Mouse (Mus musculus) telencephalon, adult 2 months (tissue): Measurements from ENCODE around the gene Nckap1.
"Not testable (repeated sequence)": the region's sequence is repeated elsewhere in the genome, so short reads cannot be mapped to it uniquely, and the experiment has no call there.

Experiments used
- DNase-seq: peaks from one replicate; pipeline ENCODE4 v3.0.0-alpha.2; 2011; ENCODE audit warnings: low read depth, low spot score

Gene Nckap1

DNA sequence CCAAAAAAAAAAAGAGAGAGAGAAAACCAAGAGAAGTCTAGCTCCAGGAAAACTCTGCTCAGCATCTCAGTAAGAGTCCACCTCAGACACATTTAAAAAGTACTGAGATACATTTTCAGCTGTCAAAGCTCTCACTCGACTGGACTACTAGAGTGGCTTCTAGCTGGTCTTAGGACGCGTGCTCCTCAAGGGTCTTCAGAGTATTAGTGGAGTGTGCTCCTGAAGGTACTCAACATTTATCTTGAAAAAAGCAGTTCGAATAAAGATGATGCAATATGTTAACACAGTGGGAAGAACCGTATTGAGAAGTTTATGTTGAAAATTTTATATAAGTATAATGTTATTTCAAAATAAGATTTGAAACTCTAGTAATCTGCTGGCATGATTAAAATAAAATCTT lies 20.4 kb downstream of the Nckap1 start:
- DNase-seq, result no peak

DNA sequence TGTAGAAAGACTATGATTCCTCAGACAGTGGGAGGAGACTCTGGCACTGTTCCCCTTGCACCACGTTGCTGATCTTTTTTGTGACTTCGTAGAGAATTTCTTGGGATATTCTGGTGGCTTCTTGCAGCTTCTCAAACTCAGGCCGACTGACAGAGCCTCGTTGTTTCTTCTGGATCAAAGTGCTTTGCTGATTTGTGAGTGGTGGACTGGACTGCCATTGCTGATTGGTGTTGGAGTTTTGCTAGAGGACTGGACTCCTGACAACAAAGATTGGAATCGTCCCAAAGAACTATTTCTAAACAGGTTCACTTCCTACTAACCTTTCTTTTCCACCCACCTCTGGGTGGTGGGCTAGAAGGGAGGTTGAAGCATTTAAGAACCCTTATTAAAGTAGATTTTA lies 21.5 kb downstream of the Nckap1 start:
- DNase-seq, result no peak

DNA sequence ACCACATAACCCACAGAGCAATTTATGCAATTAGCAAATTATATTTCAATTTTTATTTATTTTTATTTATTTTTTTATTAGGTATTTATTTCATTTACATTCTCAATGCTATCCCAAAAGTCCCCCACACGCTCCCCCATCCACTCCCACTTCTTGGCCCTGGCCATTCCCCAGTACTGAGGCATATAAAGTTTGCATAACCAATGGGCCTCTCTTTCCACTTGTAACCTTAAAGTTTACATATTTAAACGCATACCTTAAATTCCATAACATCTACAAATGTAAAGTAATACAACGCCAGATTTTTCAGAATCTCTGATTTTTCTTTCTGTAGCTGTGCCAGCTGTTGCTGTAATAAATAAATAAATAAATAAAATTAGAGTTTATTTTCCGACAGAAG lies 26.7 kb downstream of the Nckap1 start:
- no peak for DNase-seq

DNA sequence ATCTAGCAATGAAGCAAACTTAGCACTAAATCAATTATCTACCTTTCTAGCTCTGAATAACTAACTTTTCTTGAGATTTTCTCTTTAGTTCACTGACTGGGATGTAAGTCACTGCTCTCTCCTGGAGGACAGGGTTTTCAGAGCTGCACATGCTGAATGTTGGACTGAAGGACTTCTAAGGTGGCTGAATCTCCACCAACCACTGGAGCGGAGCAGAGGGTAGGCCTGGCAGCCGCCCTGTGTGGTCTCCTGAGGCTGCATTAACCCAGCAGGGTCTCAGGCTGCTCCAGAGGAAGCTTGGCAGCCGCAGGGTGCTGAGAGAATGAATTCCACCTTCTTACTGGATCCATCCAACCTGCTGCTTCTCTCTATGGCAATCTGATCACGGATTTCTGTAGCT lies 31.5 kb downstream of the Nckap1 start:
- no peak for DNase-seq

DNA sequence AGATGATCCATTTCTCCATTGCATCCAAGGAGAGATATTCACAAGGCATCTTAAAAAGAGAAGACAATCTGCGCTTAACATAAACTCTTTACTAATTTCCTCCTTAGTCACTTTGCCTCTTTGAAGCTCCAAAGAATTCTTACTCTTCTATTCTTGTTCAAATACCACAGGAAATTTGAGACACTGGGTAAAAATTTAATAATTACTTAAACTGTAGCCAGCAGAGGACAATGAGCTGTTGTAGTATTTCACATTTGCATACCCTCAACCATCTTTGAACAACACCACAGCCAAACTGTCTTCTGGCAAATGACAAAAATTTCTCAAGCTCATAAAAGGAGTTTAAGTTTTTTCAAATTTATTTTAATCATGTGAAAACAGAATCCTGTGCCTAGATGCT lies 33.3 kb downstream of the Nckap1 start:
- no peak for DNase-seq

DNA sequence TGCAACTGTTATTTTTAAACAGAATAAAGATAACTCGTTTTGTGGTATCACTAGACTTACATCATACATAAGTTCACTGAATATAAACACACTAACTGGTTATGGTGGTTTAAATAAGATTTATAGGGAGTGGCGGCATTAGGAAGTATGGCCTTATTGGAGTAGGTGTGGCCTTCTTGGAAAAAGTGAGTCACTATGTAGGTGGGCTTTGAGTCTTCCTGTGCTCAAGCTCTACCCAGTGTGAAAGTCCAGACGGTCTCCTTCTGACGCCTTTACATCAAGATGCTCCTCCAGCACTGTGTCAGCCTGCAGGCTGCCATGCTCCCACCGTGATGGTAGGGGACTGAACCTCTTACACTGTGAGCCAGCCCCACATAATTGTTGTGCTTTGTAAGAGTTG lies 38.4 kb downstream of the Nckap1 start:
- no peak for DNase-seq

DNA sequence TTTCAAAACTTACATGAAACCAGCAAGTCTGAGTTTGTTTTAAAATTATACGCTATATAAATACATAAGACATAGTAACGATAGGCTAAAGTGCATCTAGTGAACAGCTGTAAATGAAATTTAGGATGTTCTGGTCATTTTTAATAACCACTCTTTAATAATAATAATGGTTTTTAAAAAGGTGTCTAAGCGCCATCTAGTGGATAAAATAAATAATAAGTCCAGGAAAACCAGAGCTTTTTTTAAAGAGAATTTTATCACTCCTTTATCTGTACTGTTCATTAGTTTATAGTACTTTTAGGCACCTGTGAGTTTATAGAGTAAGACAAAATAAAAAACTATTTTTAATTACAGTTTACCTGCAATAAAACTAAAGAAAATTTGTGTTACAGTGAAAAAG lies 44.0 kb downstream of the Nckap1 start:
- DNase-seq, result no peak

DNA sequence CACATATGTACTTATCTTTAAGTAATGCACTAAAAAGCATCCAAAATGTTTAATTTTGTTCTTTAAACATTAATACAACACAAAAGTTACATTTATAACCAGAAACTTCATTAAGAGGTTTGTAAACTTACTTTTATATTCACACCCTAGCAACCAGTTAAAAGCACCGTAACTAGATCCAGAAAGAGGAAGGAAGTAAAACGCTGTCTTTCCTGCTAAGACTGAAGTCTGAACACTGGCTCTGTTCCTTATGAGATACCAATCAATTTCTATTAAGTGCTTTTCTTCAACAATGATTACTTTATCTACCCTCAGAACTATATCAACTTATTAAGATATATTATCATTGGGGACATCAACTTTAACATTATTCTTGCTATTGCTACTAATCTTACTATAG lies 44.6 kb downstream of the Nckap1 start:
- no peak for DNase-seq

DNA sequence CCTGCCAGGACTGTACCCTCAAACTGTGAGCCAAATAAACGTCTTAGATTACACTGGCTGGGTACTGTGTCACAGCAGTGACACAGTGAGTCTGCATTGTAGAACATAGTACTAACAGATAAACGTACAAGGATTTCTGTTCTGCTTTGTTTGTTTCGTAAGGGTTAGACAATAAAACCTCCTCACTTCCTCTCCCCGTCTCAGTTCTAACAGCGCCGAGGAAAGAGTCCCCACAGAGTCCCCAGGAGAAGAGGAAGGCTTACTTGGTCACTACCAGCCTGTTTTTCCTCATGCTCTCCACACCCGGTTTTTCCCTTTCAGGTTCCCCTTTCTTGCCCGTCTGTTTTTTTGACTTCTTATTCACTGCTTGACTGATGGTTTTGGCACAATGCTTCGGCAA lies 56.9 kb downstream of the Nckap1 start:
- no peak for DNase-seq

DNA sequence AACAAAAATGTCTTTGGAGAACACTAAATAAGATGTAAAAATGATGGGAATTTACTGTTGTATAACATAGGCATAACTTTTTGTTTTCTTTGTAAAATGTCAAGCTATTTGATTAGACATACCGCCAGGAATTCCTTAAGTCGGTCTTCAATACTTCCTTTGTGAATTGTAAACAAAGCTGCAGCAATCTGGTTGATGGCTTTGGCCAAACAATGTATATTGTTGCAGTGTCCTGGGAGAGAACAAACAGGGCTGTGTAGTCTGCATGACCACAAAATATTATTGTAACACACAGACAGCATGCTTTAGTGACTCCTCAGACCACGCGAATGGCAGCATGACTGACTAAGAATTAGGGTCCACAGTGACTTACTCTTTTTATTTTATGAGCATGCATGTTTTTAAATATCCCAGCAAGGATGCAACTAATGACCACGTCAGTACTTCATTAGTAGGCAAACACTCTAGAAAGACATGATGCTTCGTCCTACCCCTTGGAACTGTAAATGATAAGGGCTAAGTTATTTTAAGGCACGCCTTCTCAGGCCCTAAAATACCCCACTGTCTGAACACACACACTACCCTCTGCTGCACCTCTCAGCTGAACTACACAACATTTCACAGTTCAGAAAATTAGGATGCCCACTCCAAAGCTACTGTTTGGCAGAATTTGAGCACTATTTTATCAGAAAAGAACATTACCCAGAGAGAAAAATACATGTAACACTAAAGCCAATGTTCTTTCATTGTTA lies 75.0 kb downstream of the Nckap1 start:
- no peak for DNase-seq

DNA sequence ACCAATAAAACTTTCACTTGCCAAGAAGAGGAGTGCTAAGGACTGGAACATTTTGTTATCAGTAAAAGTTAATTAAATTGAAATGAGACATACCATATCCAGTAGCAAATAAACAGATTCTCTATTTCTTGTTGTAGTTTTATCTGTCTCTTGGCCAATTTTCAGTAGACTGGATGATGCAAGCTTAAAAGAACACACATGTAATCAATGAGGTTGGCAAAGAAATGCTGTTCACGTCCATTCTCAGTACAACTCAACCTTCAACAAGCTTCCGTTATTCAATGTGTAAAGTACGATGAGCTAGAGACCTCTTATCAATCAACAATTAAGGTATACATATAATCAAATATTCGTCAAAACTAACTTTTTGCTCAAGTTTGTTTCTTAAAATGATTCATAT lies 79.0 kb downstream of the Nckap1 start:
- no peak for DNase-seq

DNA sequence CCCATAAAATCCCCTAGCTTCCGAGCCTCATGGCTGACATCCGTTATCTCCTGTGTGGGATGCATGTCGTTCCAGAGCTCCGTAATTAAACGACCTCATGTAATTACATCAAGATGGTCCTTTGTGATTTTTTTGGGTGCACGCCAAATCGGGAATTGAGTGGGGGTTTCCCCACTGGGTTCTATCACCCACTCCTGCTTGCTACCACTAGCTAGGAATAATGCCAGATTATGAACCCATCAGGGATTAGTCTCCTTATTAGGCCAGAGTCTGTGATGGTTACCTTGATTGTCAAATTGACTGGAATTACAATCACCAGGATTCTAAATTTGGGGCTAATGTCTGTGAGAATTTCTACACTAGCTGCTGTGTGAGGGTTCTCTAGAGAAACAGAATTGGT lies 85.9 kb downstream of the Nckap1 start:
- not testable (repeated sequence) for DNase-seq

DNA sequence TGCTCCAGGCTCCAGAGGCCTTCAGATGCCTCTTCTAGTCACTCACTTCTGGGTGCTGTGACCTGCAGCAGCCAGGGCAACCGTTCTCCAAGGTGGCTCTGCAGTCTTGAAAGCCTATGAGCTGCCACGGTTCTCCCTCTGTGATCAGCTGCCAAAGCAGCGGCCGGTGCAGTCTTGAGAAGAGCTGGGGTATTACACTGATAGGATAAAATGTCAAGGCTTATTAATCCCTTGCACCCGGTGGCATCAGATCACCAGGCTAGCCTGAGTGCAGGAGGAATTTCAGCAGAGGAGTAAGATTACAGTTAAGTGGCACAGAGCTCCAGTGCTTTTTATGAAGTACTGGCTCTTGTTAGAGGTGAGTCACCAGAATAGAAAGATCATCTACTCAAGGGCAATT lies 94.3 kb downstream of the Nckap1 start:
- DNase-seq, result no peak

DNA sequence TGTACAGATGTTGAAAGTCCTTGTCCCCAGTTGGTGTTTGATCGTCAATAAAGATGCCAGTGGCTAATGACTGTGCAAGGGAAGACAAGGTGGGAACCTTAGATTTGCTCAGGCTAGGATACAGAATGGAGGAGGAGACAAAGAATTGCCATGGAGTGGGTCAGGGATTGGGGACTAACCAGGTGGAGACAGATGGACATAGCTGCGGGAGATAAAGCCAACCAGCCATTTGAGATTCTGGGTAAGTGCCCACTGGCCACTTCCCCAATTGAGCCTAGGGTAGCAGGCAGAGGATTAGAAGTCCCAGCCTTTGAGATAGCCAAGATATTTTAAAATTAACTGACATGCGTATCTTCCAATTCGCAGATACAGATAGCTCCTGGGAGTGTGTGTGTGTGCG lies 96.2 kb downstream of the Nckap1 start:
- DNase-seq, result no peak

DNA sequence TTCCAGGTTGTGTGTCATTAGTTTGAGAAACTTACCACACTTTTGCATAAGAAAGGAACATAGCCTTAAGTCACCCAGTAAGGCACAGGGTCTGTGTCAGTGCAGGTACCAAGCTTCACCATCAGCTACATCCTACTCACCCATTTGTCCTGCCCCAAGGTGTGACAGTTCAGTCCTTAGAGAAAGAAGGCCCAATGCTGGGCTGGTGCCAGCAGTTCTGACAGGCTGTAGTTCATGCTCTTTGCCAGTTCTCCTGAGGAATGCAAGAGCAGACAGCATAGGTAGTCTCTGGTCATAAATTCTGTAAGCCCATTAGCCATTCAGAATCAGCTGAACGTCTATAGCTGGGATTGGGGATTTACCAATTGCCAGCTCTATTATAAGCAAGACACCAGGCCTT lies 105.3 kb downstream of the Nckap1 start:
- no peak for DNase-seq

DNA sequence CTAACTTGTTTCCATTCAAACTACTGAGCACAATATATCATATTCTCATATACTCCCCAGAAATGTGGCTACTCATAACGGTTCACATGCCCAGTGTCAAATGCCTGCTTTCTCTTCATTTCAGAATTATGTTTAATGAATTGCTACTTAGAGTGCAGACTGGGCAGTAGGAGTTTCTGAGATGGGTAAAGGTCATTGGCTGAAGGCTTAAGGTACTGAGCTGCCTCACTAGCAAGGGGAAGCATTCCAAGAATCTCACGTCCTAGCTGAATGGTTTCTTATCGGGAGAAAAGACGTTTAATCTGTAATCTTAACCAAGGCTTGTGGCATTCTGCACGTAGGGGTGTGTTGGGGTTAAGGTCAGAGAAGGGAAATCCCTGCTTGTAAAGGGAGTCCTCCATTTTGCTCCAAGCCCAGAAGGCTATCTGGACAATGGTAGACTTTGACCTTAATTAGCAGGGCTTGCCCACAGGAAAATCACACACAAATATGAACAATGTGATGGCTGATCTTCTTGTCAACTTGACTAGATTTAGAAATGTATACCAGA lies 106.9 kb downstream of the Nckap1 start:
- no peak for DNase-seq

DNA sequence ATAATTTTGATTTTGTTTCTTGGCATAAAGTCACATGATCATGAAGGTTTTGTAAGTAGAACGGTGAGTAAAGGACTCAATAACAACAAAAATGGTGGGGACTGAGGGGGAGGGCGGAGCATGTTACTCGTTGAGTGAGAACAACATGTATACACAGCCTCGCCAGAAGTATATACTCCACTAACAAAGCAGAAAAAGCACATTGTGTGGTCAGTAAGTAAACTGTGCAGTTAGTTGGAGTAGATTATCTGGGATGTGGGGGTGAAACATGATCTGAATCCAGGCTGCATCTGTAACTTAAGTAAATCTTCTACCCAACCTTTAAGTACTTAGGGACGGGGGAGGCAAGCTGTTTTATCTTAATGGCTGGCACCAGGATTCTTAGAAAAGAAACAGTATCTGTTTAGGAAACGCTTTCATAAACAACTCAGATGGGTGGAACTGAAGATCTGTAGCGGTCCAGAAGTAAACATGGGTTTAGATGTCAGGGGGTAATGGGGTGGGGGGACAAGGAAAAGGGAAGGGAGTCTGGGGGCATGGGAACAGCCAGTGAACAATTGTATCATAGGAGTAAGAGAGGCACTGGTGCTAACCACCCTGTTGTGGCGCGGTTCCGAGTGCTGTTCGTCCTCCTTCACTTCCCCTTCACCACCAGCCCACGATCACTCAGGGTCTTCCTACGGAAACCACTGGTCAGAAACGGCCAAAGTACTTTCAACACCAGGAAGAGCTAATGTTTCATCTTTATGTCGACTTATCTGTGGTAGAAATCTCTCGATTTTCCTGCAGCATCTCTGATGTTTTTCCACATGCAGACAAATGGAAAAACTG lies 115.0 kb downstream of the Nckap1 start:
- DNase-seq, result no peak

DNA sequence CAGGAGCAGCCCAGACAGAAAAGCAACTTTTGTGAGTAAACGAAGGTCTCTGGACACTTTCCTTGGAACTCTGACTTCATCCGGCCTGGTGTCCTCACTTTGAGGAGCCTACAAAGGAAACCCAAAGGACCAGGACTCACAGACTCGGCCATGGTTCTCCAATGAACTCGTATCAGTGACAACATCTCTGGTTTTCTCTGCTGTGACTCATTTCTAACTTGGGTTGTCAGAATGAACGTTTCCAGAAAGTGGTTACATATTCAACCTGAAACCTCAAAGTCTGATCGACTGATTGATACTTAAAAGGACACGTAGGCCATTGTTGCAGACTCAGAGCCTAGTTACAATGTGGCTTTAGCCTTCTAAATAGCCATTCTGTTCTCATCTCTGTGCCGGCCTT lies 119.4 kb downstream of the Nckap1 start:
- DNase-seq, result no peak
